Mouse (Mus musculus): Measurements from ENCODE around the gene Dapl1. TPM values are rescaled to one million over a fixed set of nuclear protein-coding genes. Genes with fewer than 3 reads are reported as not detected.

The Dapl1 gene
- polyA plus RNA-seq, 1 experiment = not detected

GRCm38 (mm10) chr2:59538031-59538430, 53.6 kb downstream of the Dapl1 start:
- Histone ChIP-seq H3ac (ENCODE audit: control insufficient read depth, insufficient read length) (no peak overlapping the region), H3K36me3 (ENCODE audit: control insufficient read depth, insufficient read depth) (no peaks in the 10 kb centered on the region), H3K79me2 (ENCODE audit: control insufficient read depth, insufficient read depth) (no peaks in the 10 kb centered on the region), H3K4me2 (ENCODE audit: low read depth) (no peak overlapping the region), H3K27me3 (ENCODE audit: control insufficient read depth, insufficient read depth, insufficient read length) (no peaks in the 10 kb centered on the region), H3K4me3 (no peak overlapping the region)
- TF ChIP-seq SRF (IDR thresholded peaks at IDR 0.05; ENCODE audit: control insufficient read depth, insufficient read length, low read depth) (no peak), USF1 (IDR thresholded peaks at IDR 0.05; ENCODE audit: low read depth) (no peak), TCF12 (IDR thresholded peaks at IDR 0.05; ENCODE audit: insufficient read depth, poor library complexity, severe bottlenecking) (no peak), MYOG (IDR thresholded peaks at IDR 0.05; ENCODE audit: control insufficient read depth in 1 of 3, insufficient read depth in 1 of 3, insufficient read length in 2 of 3, low read depth in 2 of 3) (no peak), REST (IDR thresholded peaks at IDR 0.05; ENCODE audit: insufficient read depth, insufficient read length) (no peak), E2F4 (IDR thresholded peaks at IDR 0.05; ENCODE audit: insufficient read depth) (no peak), POLR2A (IDR thresholded peaks at IDR 0.05; ENCODE audit: insufficient read length, low read depth) (no peak), POLR2AphosphoS2 (IDR thresholded peaks at IDR 0.05; ENCODE audit: insufficient read length, low read depth) (no peak), TCF3 (IDR thresholded peaks at IDR 0.05; ENCODE audit: insufficient read length, low read depth) (no peak), CEBPB (IDR thresholded peaks at IDR 0.05; ENCODE audit: insufficient read depth, poor library complexity, severe bottlenecking) (no peak), MYOD1 (IDR thresholded peaks at IDR 0.05; ENCODE audit: control insufficient read depth in 1 of 3, insufficient read length in 2 of 3, low read depth in 2 of 3) (no peak), MAX (IDR thresholded peaks at IDR 0.05; ENCODE audit: low read depth) (no peak)

- Histone ChIP-seq H3K4me3 (no peak overlapping the region), H3K36me3 (ENCODE audit: control insufficient read depth, insufficient read depth) (no peaks in the 10 kb centered on the region), H3ac (ENCODE audit: control insufficient read depth, insufficient read length) (no peak overlapping the region), H3K79me2 (ENCODE audit: control insufficient read depth, insufficient read depth) (no peaks in the 10 kb centered on the region), H3K4me2 (ENCODE audit: low read depth) (no peak overlapping the region), H3K27me3 (ENCODE audit: control insufficient read depth, insufficient read depth, insufficient read length) (no peaks in the 10 kb centered on the region)
- no peak for TF ChIP-seq TCF3 (IDR thresholded peaks at IDR 0.05; ENCODE audit: insufficient read length, low read depth)
- no peak for TF ChIP-seq CEBPB (IDR thresholded peaks at IDR 0.05; ENCODE audit: insufficient read depth, poor library complexity, severe bottlenecking)
- TF ChIP-seq REST (IDR thresholded peaks at IDR 0.05; ENCODE audit: insufficient read depth, insufficient read length) = no peak
- no peak for TF ChIP-seq POLR2A (IDR thresholded peaks at IDR 0.05; ENCODE audit: insufficient read length, low read depth)
- TF ChIP-seq MYOG (IDR thresholded peaks at IDR 0.05; ENCODE audit: control insufficient read depth in 1 of 3, insufficient read depth in 1 of 3, insufficient read length in 2 of 3, low read depth in 2 of 3) = no peak
- TF ChIP-seq MAX (IDR thresholded peaks at IDR 0.05; ENCODE audit: low read depth) = no peak
- no peak for TF ChIP-seq POLR2AphosphoS2 (IDR thresholded peaks at IDR 0.05; ENCODE audit: insufficient read length, low read depth)
- no peak for TF ChIP-seq SRF (IDR thresholded peaks at IDR 0.05; ENCODE audit: control insufficient read depth, insufficient read length, low read depth)
- TF ChIP-seq E2F4 (IDR thresholded peaks at IDR 0.05; ENCODE audit: insufficient read depth) = no peak
- TF ChIP-seq MYOD1 (IDR thresholded peaks at IDR 0.05; ENCODE audit: control insufficient read depth in 1 of 3, insufficient read length in 2 of 3, low read depth in 2 of 3) = no peak
- TF ChIP-seq USF1 (IDR thresholded peaks at IDR 0.05; ENCODE audit: low read depth) = no peak
- TF ChIP-seq TCF12 (IDR thresholded peaks at IDR 0.05; ENCODE audit: insufficient read depth, poor library complexity, severe bottlenecking) = no peak
Measured at GRCm38 (mm10) chr2:59539796-59540195, 55.3 kb downstream of the Dapl1 start.

GRCm38 (mm10) chr2:59541121-59541887, 56.9 kb downstream of the Dapl1 start:
- Histone ChIP-seq H3K27me3 (ENCODE audit: control insufficient read depth, insufficient read depth, insufficient read length) (no peaks in the 10 kb centered on the region), H3K79me2 (ENCODE audit: control insufficient read depth, insufficient read depth) (no peaks in the 10 kb centered on the region), H3ac (ENCODE audit: control insufficient read depth, insufficient read length) (no peak overlapping the region), H3K36me3 (ENCODE audit: control insufficient read depth, insufficient read depth) (no peaks in the 10 kb centered on the region), H3K4me3 (no peak overlapping the region), H3K4me2 (ENCODE audit: low read depth) (no peak overlapping the region)
- no peak for TF ChIP-seq TCF3 (IDR thresholded peaks at IDR 0.05; ENCODE audit: insufficient read length, low read depth)
- no peak for TF ChIP-seq POLR2AphosphoS2 (IDR thresholded peaks at IDR 0.05; ENCODE audit: insufficient read length, low read depth)
- no peak for TF ChIP-seq USF1 (IDR thresholded peaks at IDR 0.05; ENCODE audit: low read depth)
- no peak for TF ChIP-seq MYOD1 (IDR thresholded peaks at IDR 0.05; ENCODE audit: control insufficient read depth in 1 of 3, insufficient read length in 2 of 3, low read depth in 2 of 3)
- TF ChIP-seq POLR2A (IDR thresholded peaks at IDR 0.05; ENCODE audit: insufficient read length, low read depth) = no peak
- TF ChIP-seq MYOG (IDR thresholded peaks at IDR 0.05; ENCODE audit: control insufficient read depth in 1 of 3, insufficient read depth in 1 of 3, insufficient read length in 2 of 3, low read depth in 2 of 3) = no peak
- TF ChIP-seq MAX (IDR thresholded peaks at IDR 0.05; ENCODE audit: low read depth) = no peak
- no peak for TF ChIP-seq CEBPB (IDR thresholded peaks at IDR 0.05; ENCODE audit: insufficient read depth, poor library complexity, severe bottlenecking)
- TF ChIP-seq REST (IDR thresholded peaks at IDR 0.05; ENCODE audit: insufficient read depth, insufficient read length) = no peak
- no peak for TF ChIP-seq E2F4 (IDR thresholded peaks at IDR 0.05; ENCODE audit: insufficient read depth)
- no peak for TF ChIP-seq TCF12 (IDR thresholded peaks at IDR 0.05; ENCODE audit: insufficient read depth, poor library complexity, severe bottlenecking)
- no peak for TF ChIP-seq SRF (IDR thresholded peaks at IDR 0.05; ENCODE audit: control insufficient read depth, insufficient read length, low read depth)

GRCm38 (mm10) chr2:59543543-59544065, 59.2 kb downstream of the Dapl1 start:
- Histone ChIP-seq H3ac (ENCODE audit: control insufficient read depth, insufficient read length) (no peak overlapping the region), H3K4me3 (no peak overlapping the region), H3K27me3 (ENCODE audit: control insufficient read depth, insufficient read depth, insufficient read length) (no peaks in the 10 kb centered on the region), H3K36me3 (ENCODE audit: control insufficient read depth, insufficient read depth) (no peaks in the 10 kb centered on the region), H3K4me2 (ENCODE audit: low read depth) (no peak overlapping the region), H3K79me2 (ENCODE audit: control insufficient read depth, insufficient read depth) (no peaks in the 10 kb centered on the region)
- TF ChIP-seq USF1 (IDR thresholded peaks at IDR 0.05; ENCODE audit: low read depth) (no peak), MAX (IDR thresholded peaks at IDR 0.05; ENCODE audit: low read depth) (no peak)
